Mouse (Mus musculus) hematopoietic stem cell, adult 5-6 weeks (primary cell): ENCODE measurements around the gene Fam83c. TPM values are rescaled to one million over a fixed set of nuclear protein-coding genes. Genes with fewer than 3 reads are reported as not detected.

Experiments used
- ATAC-seq, 2 experiments: fragments of 125-278 bp in 1 of 2; replicated peaks in 1 of 2; 2 replicates each; pipeline ENCODE4 v1.8.0; 2016 to 2017; ENCODE audit warnings: inconsistent platforms in 2 of 2, mild to moderate bottlenecking in 2 of 2, moderate number of reproducible peaks in 2 of 2, low read depth in 1 of 2, moderate TSS enrichment in 1 of 2; ENCODE audit not compliant: low FRiP score in 2 of 2, poor library complexity in 2 of 2, severe bottlenecking in 2 of 2, insufficient read depth in 1 of 2, low TSS enrichment in 1 of 2
- total RNA-seq: library from RNA; stranded (forward); fragments of 172-1452, 232-1000 nt; gene quantifications from 2 replicates; pipeline ENCODE4 v1.2.3, GENCODE M21; 2017

Fam83c gene
- total RNA-seq = not detected in 2 replicates

GRCm38 (mm10) chr2:155834732-155835131 is at the start of gene Fam83c:
Fam83c (minus strand) TSS chr2:155834854.
- no peak for ATAC-seq

- ATAC-seq = no peak
Measured at GRCm38 (mm10) chr2:155882087-155882486, 47.4 kb upstream of the Fam83c start.

GRCm38 (mm10) chr2:155878964-155879876 is 44.6 kb upstream of the Fam83c start:
- ATAC-seq = peak in 1 of 2 experiments; percentile 71; a peak in 1 of 4 replicates

- ATAC-seq = no peak
Measured at GRCm38 (mm10) chr2:155873636-155874035, 39.0 kb upstream of the Fam83c start.

- ATAC-seq = no peak
Measured at GRCm38 (mm10) chr2:155872930-155873507, 38.4 kb upstream of the Fam83c start.

GRCm38 (mm10) chr2:155872486-155872885 is 37.8 kb upstream of the Fam83c start:
- no peak for ATAC-seq

- ATAC-seq = no peak
Measured at GRCm38 (mm10) chr2:155869772-155870171, 35.1 kb upstream of the Fam83c start.

GRCm38 (mm10) chr2:155868320-155868719 is 33.7 kb upstream of the Fam83c start:
- ATAC-seq = no peak

- ATAC-seq = no peak
Measured at GRCm38 (mm10) chr2:155863301-155863867, 28.7 kb upstream of the Fam83c start.

GRCm38 (mm10) chr2:155862573-155863300 is 28.1 kb upstream of the Fam83c start:
- ATAC-seq = no peak

- ATAC-seq = no peak
Measured at GRCm38 (mm10) chr2:155861581-155861980, 26.9 kb upstream of the Fam83c start.

GRCm38 (mm10) chr2:155860102-155860501 is 25.4 kb upstream of the Fam83c start:
- ATAC-seq = no peak

- no peak for ATAC-seq
Measured at GRCm38 (mm10) chr2:155852536-155852935, 17.9 kb upstream of the Fam83c start.

GRCm38 (mm10) chr2:155850120-155850519 is 15.5 kb upstream of the Fam83c start:
- ATAC-seq = no peak

- no peak for ATAC-seq
Measured at GRCm38 (mm10) chr2:155849464-155849863, 14.8 kb upstream of the Fam83c start.

GRCm38 (mm10) chr2:155848291-155848690 is 13.6 kb upstream of the Fam83c start:
- ATAC-seq = peak; percentile 63 to 79; a peak in 3 of 4 replicates

GRCm38 (mm10) chr2:155846930-155847329 is 12.3 kb upstream of the Fam83c start:
- no peak for ATAC-seq

- ATAC-seq = no peak
Measured at GRCm38 (mm10) chr2:155838961-155839360, 4.3 kb upstream of the Fam83c start.
